Mouse (Mus musculus) thymus, adult 2 months (tissue): ENCODE measurements around the gene Pcbp2.

Experiments
- CTCF ChIP-seq: fragments of 200-500 bp; IDR thresholded peaks from 2 replicates; pipeline ENCODE4 v1.5.1; 2012; ENCODE audit warnings: mild to moderate bottlenecking, control low read depth, low read length, moderate library complexity, borderline replicate concordance; ENCODE audit not compliant: control insufficient read depth, poor library complexity, insufficient read depth; ENCODE audit errors: extremely low read depth
- POLR2A ChIP-seq: fragments of 200-500 bp; IDR thresholded peaks from 2 replicates; pipeline ENCODE4 v1.6.1; 2012; ENCODE audit warnings: mild to moderate bottlenecking, low read length, control low read depth, moderate library complexity; ENCODE audit not compliant: control insufficient read depth, poor library complexity, insufficient read depth; ENCODE audit errors: extremely low read depth

DNA sequence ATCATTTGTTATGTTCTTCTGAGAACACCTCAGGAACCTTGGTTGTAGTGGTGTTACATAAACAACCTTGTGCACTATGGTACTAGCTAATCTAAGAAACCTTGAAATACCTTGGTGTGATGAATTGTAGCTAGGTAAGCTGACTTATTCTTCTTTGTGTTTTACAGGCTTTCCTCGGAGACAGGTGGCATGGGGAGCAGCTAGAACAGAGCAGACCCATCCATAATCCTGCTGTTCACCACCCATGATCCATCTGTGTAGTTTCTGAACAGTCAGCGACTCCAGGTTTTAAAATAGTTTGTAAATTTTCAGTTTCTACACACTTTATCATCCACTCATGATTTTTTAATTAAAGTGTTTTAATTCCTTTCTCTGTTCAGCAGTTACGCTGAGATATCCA lies 28.0 kb downstream of the Pcbp2 start:
- TF ChIP-seq CTCF = no peak
- TF ChIP-seq POLR2A = no peak
